Mouse (Mus musculus): ENCODE measurements around the gene Gm10153. TPM values are rescaled to one million over a fixed set of nuclear protein-coding genes. Genes with fewer than 3 reads are reported as not detected.
"Not testable (repeated sequence)": the region's sequence is repeated elsewhere in the genome, so short reads cannot be mapped to it uniquely, and the experiment has no call there.

Gene Gm10153
- polyA plus RNA-seq, 1 experiment from 2014 or later: not detected

GRCm38 (mm10) chr7:142143506-142144010, 46.6 kb downstream of the Gm10153 start:
- H3K4me1 ChIP-seq; H3K27ac ChIP-seq; H3K4me3 ChIP-seq; H3K9me3 ChIP-seq; ATAC-seq (ENCODE audit: insufficient number of reproducible peaks, insufficient read depth, low FRiP score, low TSS enrichment, low read depth); H3K4me2 ChIP-seq; H3K36me3 ChIP-seq; H3K9ac ChIP-seq: not testable (repeated sequence)
- 19% methylated on average over 1 of the region's 1 CpGs for WGBS
- peaks cover 11% of the 10 kb centered on the region for H3K27me3 ChIP-seq

GRCm38 (mm10) chr7:142140696-142141095, 49.5 kb downstream of the Gm10153 start:
- no peak for ATAC-seq (ENCODE audit: insufficient number of reproducible peaks, insufficient read depth, low FRiP score, low TSS enrichment, low read depth)
- H3K27ac ChIP-seq: no peak overlapping the region
- peaks cover 11% of the 10 kb centered on the region for H3K27me3 ChIP-seq
- no peaks in the 10 kb centered on the region for H3K4me1 ChIP-seq
- 9% methylated on average over 1 of the region's 1 CpGs for WGBS
- H3K9ac ChIP-seq: no peak overlapping the region
- H3K4me3 ChIP-seq: no peak overlapping the region
- no peaks in the 10 kb centered on the region for H3K36me3 ChIP-seq
- no peaks in the 10 kb centered on the region for H3K9me3 ChIP-seq
- H3K4me2 ChIP-seq: no peak overlapping the region

Other genes with a start within 250 kb of the Gm10153 start
- gene Brsk2, start 240.6 kb downstream of the Gm10153 start, polyA plus RNA-seq (2015; fragmentation: Nextera tagmentation; extraction: Ambion mirVana): 1.1 and 1.2 TPM in 2 replicates
- 66.1 and 69.2 TPM in 2 replicates for gene Mob2, start 129.3 kb downstream of the Gm10153 start, polyA plus RNA-seq (2015; fragmentation: Nextera tagmentation; extraction: Ambion mirVana)
- 2.4 and 2.6 TPM in 2 replicates for gene Dusp8, start 94.5 kb downstream of the Gm10153 start, polyA plus RNA-seq (2015; fragmentation: Nextera tagmentation; extraction: Ambion mirVana)
- gene Gm45618, start 69.7 kb downstream of the Gm10153 start, polyA plus RNA-seq (2015; fragmentation: Nextera tagmentation; extraction: Ambion mirVana): not detected in 2 replicates
- not detected in 2 replicates for gene Gm39115, start 54.4 kb downstream of the Gm10153 start, polyA plus RNA-seq (2015; fragmentation: Nextera tagmentation; extraction: Ambion mirVana)
- gene Gm45337, start 45.8 kb downstream of the Gm10153 start, polyA plus RNA-seq (2015; fragmentation: Nextera tagmentation; extraction: Ambion mirVana): not detected in 2 replicates
- gene Gm29735, start 33.3 kb downstream of the Gm10153 start, polyA plus RNA-seq (2015; fragmentation: Nextera tagmentation; extraction: Ambion mirVana): not detected in 2 replicates
- gene Gm4553, start 24.6 kb downstream of the Gm10153 start, polyA plus RNA-seq (2015; fragmentation: Nextera tagmentation; extraction: Ambion mirVana): not detected in 2 replicates
- not detected in 2 replicates for gene Krtap5-2, start 14.4 kb downstream of the Gm10153 start, polyA plus RNA-seq (2015; fragmentation: Nextera tagmentation; extraction: Ambion mirVana)
- gene Krtap5-3, start 11.0 kb upstream of the Gm10153 start, polyA plus RNA-seq (2015; fragmentation: Nextera tagmentation; extraction: Ambion mirVana): not detected in 2 replicates
- gene Gm7579, start 21.5 kb upstream of the Gm10153 start, polyA plus RNA-seq (2015; fragmentation: Nextera tagmentation; extraction: Ambion mirVana): not detected in 2 replicates
- gene Krtap5-5, start 39.6 kb upstream of the Gm10153 start, polyA plus RNA-seq (2015; fragmentation: Nextera tagmentation; extraction: Ambion mirVana): not detected in 2 replicates
- not detected in 2 replicates for gene Gm40460, start 50.7 kb upstream of the Gm10153 start, polyA plus RNA-seq (2015; fragmentation: Nextera tagmentation; extraction: Ambion mirVana)
- not detected in 2 replicates for gene Gm2431, start 68.0 kb upstream of the Gm10153 start, polyA plus RNA-seq (2015; fragmentation: Nextera tagmentation; extraction: Ambion mirVana)
- not detected in 2 replicates for gene Gm4559, start 84.0 kb upstream of the Gm10153 start, polyA plus RNA-seq (2015; fragmentation: Nextera tagmentation; extraction: Ambion mirVana)
- gene Krtap5-1, start 106.7 kb upstream of the Gm10153 start, polyA plus RNA-seq (2015; fragmentation: Nextera tagmentation; extraction: Ambion mirVana): not detected in 2 replicates
- not detected in 2 replicates for gene Krtap5-4, start 113.2 kb upstream of the Gm10153 start, polyA plus RNA-seq (2015; fragmentation: Nextera tagmentation; extraction: Ambion mirVana)
- 2.5 and 3.3 TPM in 2 replicates for gene Ifitm10, start 183.4 kb upstream of the Gm10153 start, polyA plus RNA-seq (2015; fragmentation: Nextera tagmentation; extraction: Ambion mirVana)
- not detected in 2 replicates for gene Gm49369, start 192.3 kb upstream of the Gm10153 start, polyA plus RNA-seq (2015; fragmentation: Nextera tagmentation; extraction: Ambion mirVana)
- 210 and 222 TPM in 2 replicates for gene Ctsd, start 197.6 kb upstream of the Gm10153 start, polyA plus RNA-seq (2015; fragmentation: Nextera tagmentation; extraction: Ambion mirVana)
- 0.37 and 0.66 TPM in 2 replicates for gene Syt8, start 244.5 kb upstream of the Gm10153 start, polyA plus RNA-seq (2015; fragmentation: Nextera tagmentation; extraction: Ambion mirVana)